Mouse (Mus musculus): ENCODE results near the gene Psmd2.

DNA sequence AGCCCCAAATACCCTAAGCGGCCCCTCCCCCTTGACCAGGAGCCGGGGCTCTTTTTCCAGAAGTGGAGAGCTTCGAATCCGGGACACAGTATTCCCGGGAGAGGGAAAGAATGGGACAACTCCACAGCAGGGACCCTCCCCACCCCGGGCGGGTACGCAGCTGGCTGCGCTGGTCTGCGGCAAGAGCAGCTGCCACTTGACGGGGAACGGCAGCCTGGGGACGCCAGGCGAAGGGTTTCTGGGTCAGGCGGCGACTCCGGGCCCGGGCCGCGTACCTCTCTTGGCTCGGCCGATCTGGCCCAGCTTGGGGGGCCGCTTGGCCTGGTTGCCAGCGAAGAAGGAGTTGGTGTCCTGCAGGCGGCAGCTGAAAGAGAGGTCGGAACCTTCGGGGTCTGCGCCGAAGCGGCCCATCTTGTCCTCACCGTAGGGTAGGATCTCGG lies 30.7 kb upstream of the Psmd2 start:
- TF ChIP-seq POLR2A (IDR thresholded peaks at IDR 0.05; ENCODE audit: borderline replicate concordance, control insufficient read depth, low read depth, low read length) (no peak), CTCF (IDR thresholded peaks at IDR 0.05; ENCODE audit: control insufficient read depth, insufficient read depth, low read length) (no peak)
